Mouse (Mus musculus) heart, postnatal 25 days (tissue): Measurements from ENCODE around the gene Commd1. TPM values are rescaled to one million over a fixed set of nuclear protein-coding genes. Genes with fewer than 3 reads are reported as not detected.

Experiments
- DNase-seq: peaks from one replicate; pipeline ENCODE4 v3.0.0; 2022; ENCODE audit warnings: low spot score
- intact Hi-C: fragments of 180-260 bp; cut with DNase I; formaldehyde crosslinking; loops from one replicate; pipeline ENCODE4 v1.15.1; 2025
- total RNA-seq, 2 experiments: library from RNA; stranded (reverse); gene quantifications; 2 replicates each; pipeline ENCODE4 v1.2.3; 2021

The Commd1 gene
- total RNA-seq = 100 to 1,000 TPM; 147 to 169 TPM

DNA sequence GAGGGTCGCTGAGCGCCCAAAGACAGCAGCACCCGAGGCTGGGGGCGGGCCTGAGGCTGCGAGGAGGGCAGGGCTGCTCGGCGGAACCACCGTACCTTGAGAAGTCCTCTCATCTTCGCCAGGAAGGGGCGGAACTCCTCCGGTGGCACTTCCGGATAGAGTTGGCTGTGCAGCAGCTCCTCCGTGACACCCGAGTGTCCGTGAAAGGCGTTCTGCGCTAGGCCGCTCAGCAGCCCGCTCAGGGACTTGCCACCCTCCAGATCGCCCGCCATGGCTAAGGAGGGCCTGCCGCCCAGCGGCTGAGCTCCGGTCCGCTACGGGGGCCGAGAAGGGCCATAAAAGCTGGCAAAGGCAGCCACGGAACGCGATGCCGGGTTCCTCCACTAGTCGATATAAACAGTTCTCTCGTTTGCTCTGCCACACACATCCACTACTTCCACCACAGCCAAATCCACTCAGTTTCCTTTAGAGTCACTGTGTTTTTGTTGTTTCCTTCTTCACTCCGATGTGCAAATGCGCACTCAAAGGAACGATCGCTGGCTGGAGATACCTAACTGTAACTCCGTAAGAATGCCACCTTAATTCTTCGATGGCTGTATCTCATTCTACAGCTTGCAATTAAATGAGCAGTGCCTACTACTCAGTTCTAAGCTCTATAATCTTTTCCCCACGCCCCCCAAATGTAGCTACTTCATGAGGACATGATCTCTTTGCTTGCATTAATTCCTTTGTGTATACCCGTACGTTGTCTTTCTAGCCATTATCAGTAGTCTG lies at the start of gene Commd1, which contains the start of gene Gm28048:
Commd1 (minus strand) TSS at position 399 of the 774 bp plus-strand sequence.
Gm28048 (minus strand) TSS at position 107 of the 774 bp plus-strand sequence.
- DNase-seq = peak; percentile 90
- intact Hi-C loops = loop anchor here (5.0 to 10.0 kb wide), 3 partner anchors 513 to 755 kb away; partner anchors contain the start of gene Ahsa2

DNA sequence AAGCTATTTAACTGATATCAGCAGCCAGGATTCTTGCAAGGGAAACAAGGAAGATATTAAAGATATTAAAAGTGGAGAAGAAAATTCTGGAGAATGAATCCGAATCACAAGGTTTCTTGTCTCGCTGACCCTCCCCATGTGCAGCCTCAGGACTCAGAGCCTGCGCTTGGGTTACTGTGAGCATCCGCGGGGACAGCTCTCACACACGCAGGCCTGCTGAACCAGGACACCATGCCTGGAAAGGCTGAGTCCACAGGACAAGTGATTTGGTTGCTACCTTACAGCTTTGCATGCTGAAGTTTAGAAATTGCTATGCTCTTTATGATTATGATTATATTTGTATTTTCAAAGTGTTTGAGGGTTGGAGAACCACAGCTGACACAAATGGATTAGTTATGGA lies 47.2 kb upstream of the Commd1 start:
- no peak for DNase-seq
- intact Hi-C loops = no loop called here

- intact Hi-C loops = no loop called here
- DNase-seq = no peak
Observed at GRCm38 (mm10) chr11:23028957-23029356, 46.8 kb upstream of the Commd1 start.

DNA sequence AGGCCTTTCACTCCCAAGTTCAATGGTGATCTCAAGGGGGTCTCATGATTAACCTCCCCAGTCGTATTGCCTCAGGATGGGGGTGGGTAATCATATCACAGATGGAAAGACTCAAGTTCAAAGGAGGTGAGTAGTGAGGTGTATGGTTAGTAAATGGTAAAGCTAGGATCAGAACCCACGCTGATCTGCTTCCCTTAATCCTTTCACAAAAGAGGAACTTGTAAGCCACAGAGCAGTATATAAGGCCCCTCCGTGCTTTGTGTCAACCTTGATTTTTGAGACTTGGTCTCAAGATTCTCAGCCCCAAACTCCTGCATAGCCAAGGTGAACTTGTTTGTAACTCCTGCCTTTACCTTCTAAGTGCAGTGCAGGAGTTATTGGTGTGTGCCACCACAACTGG lies 42.0 kb upstream of the Commd1 start:
- intact Hi-C loops = no loop called here
- DNase-seq = no peak

- intact Hi-C loops = no loop called here
- no peak for DNase-seq
Observed at GRCm38 (mm10) chr11:23023155-23023554, 41.0 kb upstream of the Commd1 start.

DNA sequence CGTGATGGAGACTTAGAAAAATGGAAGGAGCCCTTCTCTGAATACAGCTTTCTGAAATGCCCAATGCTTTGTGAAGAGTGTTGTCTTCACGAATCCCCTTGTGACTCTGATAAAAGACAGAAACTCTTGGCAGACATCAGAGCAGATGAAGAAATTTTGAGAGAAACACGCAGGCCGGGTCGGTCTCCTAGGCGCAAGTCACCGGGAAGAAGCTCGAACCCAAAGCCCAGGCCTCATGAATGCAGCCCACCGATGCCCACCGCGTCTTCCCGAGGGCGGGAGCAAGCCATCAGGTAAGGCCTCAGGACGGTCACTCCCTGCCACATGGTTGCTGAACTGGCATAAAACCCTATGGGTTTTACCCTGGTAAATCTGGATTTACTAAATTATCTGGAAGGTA lies 38.7 kb upstream of the Commd1 start:
- intact Hi-C loops = no loop called here
- no peak for DNase-seq

- intact Hi-C loops = no loop called here
- no peak for DNase-seq
Observed at GRCm38 (mm10) chr11:23020116-23020770, 38.1 kb upstream of the Commd1 start.

DNA sequence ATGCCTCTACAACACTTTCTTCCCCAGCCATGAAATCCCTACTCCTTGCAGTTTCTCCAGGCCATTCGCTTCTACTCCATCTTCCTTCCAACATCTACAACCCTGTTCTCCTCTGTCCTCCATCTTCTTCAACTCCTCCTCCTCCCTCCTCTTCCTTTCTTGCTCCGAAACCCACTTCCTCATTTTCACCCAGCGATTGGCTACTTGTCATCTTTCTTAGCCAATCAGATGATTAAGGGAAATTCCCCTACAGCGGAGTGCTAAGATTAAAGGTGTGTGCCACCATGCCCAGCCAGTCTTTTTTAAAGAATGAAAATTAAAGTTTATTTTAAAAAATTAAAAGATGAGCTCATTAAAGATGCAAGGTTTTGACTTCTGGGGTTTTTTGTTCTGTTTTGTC lies 35.8 kb upstream of the Commd1 start:
- intact Hi-C loops = no loop called here
- no peak for DNase-seq

GRCm38 (mm10) chr11:23014996-23015395 lies 32.8 kb upstream of the Commd1 start:
- no peak for DNase-seq
- intact Hi-C loops = no loop called here

GRCm38 (mm10) chr11:23013580-23014294 lies 31.6 kb upstream of the Commd1 start:
- intact Hi-C loops = no loop called here
- no peak for DNase-seq

DNA sequence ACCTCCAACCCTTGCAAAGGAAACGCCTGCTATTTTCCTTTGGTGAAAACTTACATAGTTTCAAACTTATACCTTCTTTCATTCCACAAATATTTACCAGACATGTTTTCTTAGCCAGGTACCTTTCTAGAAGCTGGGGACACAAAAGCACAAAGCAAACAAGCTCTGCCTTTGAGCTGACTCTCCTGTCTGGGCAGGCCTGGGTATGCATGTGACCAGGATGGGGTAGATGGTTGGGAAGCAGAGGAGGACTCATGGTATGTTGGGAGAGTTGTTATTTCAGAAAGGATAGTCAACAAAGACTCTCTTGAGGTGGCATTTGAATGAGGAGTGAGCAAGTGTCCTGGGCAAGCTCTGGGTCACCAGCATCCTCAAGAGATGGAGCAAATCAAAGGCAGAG lies 30.9 kb upstream of the Commd1 start:
- intact Hi-C loops = no loop called here
- DNase-seq = no peak

GRCm38 (mm10) chr11:23008824-23009200 lies 26.6 kb upstream of the Commd1 start:
- intact Hi-C loops = loop anchor here (2.0 to 5.0 kb wide), 4 partner anchors 18 to 263 kb away; partner anchors contain the start of genes Cct4 and Xpo1
- DNase-seq = no peak

DNA sequence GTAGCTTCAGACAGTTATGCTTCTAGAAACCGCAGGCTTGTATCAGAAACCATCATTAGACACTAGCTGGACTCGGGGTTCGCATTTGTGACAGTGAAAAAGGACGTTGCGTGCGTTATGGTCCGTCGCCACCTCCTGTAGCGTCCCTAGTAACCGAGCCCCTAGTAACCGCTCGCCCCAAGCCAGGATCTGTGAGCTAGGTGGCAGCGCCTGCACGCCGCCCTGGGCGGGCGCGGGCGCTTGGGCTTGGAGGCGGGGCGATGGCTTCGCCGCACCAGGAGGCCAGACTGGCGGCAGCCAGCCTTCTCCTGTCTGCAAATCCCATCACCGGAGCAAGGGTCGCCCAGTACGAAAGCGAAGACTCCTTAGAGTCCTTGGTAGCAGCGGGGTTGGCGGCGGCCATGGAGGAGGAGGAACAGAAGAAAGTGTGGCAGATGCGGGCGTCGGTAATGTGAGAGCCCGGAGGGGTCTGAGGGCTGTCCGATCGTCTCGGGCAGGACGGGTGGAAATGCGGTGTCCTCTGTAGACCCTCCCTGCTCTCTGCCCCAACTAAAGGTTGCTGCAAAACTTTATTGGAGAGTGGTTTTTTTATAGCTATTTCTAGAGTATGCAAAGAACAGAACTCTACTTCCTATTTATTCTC lies 26.1 kb upstream of the Commd1 start:
- DNase-seq = peak; percentile 74
- intact Hi-C loops = loop anchor here (2.0 to 5.0 kb wide), 4 partner anchors 18 to 264 kb away; partner anchors contain the start of genes Cct4 and Xpo1

DNA sequence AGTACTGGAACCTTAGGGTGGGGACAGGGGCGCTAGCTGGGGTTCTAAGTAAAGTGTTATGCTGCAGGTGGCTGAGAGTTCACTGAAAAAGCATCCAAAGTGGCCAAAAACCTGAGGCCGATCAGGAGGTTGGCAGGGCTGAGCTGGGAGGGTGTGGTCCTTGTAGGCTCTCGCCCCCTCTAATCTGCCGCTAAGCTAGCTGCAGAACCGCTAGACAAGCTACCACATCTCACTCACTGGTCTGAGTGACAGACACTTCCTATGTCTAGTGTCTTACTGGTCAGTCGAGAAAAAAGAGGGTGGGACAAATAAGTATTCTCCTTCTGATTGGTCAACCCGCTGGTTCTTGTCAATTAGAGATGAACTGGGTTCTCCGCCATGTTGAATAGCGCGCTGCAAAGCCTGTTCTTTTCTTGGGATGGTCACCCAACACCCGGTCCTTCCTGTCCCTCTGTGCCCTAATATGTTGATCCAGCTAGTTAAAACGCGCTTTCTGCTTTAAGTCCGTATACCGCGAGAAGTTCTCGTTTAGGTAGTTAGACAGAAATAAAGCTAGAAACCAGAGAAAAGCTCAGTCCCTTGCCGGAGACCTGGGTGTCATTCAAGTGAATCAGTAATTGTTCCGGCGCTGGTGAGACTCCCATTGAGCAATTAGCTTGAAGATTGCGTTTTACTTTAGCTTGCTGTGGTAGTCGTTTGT lies 25.4 kb upstream of the Commd1 start, which contains the start of gene Fam161a:
Fam161a (plus strand) TSS at position 51 of the 700 bp plus-strand sequence.
- intact Hi-C loops = loop anchor here (2.0 to 5.0 kb wide), 4 partner anchors 17 to 265 kb away; partner anchors contain the start of genes Cct4 and Xpo1
- peak; percentile 67 for DNase-seq

- DNase-seq = no peak
- intact Hi-C loops = loop anchor here (5.0 kb wide), 3 partner anchors 140 to 265 kb away; partner anchors contain the start of gene Xpo1
Observed at GRCm38 (mm10) chr11:23007166-23007480, 24.9 kb upstream of the Commd1 start.

- intact Hi-C loops = loop anchor here (5.0 kb wide), 3 partner anchors 142 to 267 kb away; partner anchors contain the start of gene Xpo1
- no peak for DNase-seq
Observed at GRCm38 (mm10) chr11:23005276-23005675, 23.1 kb upstream of the Commd1 start.

DNA sequence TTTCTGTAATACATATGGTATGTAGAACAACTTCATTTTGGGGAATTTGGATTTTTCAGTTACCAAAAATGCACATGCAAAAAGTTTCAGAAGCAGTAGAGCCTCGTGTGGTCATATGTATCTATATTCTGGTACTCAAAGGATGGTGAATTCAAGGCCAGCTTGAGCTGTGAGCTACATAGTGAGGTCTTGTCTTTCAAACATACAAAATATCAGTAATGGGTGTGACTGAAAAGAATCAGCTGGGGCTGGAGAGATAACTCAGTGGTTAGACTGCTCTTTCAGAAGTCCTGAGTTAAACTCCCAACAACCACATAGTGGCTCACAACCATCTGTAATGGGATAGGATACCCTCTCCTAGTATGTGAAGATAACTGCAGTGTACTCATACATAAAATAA lies 16.1 kb upstream of the Commd1 start:
- DNase-seq = no peak
- intact Hi-C loops = no loop called here

DNA sequence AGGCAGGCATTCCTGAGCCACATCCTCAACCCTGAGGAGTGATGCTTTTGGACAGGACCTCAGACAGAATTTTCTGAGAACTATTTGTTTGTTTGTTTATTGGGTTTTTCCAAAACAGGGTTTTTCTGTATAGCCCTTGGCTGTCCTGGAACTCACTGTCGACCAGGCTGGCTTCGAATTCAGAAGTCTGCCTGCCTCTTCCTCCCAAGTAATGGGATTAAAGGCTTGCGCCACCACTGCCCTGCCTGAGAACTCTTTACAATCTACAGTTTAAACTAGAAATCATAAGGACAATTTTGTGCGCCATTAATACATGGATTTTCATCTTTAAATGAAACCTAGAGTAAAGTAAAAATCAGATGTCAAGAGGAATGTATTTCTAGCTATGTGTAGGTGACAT lies 13.3 kb upstream of the Commd1 start:
- DNase-seq = no peak
- intact Hi-C loops = no loop called here

DNA sequence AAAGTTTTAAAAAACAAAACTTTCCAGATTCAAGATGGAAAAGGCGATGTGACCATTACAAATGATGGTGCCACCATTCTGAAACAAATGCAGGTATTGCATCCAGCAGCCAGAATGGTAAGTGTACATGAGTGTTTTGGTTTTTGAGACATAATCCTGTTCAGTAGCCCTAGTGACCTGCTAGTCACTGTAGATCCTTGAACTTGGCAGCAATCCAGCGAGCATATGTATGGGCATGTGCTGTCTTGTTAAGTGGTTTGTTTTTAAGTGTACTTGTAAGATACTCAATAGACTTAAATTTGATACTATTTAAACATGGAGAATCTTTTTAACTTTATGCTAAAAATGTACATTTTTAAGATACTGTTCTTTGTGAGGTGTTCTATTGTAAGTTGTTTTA lies 12.1 kb upstream of the Commd1 start:
- intact Hi-C loops = loop anchor here (5.0 kb wide), 1 partner anchor 153 kb away; no protein-coding TSS in a partner anchor
- no peak for DNase-seq
